Mouse (Mus musculus) ES-E14 (cell line): ENCODE measurements around the gene Arid5b.

Experiments used
- CHD2 ChIP-seq: IDR thresholded peaks from 2 replicates; pipeline ENCODE4 v1.6.1; 2014; ENCODE audit warnings: mild to moderate bottlenecking, low read depth, low read length, inconsistent platforms
- HCFC1 ChIP-seq: IDR thresholded peaks from 2 replicates; pipeline ENCODE4 v1.6.1; 2012; ENCODE audit warnings: low read length, inconsistent platforms, borderline replicate concordance; ENCODE audit not compliant: insufficient read depth

DNA sequence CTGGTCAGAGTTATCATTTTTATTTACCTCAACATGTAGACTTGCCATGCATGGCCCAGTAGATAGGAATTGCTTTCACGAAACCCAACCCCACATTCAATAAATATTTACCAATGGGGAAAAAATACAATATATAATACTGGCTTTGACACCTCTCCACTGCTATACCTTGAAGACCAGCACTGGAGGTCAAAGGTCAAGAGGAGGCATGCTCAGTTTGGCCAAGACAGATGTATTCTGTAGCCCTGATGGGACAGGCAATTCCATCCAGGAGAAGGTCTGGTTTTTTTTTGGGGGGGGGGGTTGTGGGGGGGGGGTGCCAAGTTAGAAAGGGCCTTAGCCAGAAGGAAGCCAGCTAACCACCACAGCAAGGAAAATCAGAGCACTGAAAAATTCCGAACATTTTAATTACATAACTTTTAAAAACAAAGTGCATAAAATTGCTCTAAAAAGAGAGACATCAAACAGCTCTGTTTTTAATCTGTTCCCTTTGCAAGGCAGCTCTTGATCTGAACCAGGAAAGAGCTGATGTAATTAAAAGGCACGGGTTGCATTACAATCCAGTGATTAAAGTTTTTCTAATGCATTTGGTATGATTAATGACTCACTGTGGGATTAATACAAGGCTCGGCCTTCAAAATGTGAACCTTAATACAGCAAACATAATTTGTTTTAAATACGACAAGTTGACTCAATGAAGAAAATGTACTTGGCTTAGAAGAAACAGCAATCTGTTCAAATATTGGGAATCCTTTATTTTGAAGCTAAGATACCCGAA lies 175.3 kb downstream of the Arid5b start:
- TF ChIP-seq HCFC1, result no peak
- TF ChIP-seq CHD2, result no peak
